Mouse (Mus musculus) limb, embryonic 14.5 days (tissue): ENCODE measurements around the gene Prdx5. TPM values are rescaled to one million over a fixed set of nuclear protein-coding genes. Genes with fewer than 3 reads are reported as not detected.
A peak's percentile ranks its signal among the peaks of the same experiment; 100 is the strongest.

Experiments used
- ATAC-seq: fragments of 200-750 bp; cut with Nextera tagmentation; 2 replicates; pipeline ENCODE4 v1.8.0; 2017; ENCODE audit warnings: low read depth, moderate number of reproducible peaks, moderate TSS enrichment; ENCODE audit not compliant: low FRiP score
- DNase-seq: peaks from one replicate; pipeline ENCODE4 v3.0.0-alpha.2; 2015; ENCODE audit warnings: low spot score
- H3K27ac ChIP-seq: fragments of 300-500 bp; sonication (generic); replicated peaks from 2 replicates; pipeline ENCODE4 v1.5.1; 2014; ENCODE audit warnings: low read depth, mild to moderate bottlenecking, low read length, moderate library complexity, mixed read lengths
- H3K27me3 ChIP-seq: fragments of 300-500 bp; sonication (generic); 2 replicates; pipeline ENCODE4 v1.6.1; 2014; ENCODE audit warnings: low read length, mixed read lengths; ENCODE audit not compliant: control insufficient read depth, insufficient read depth
- H3K36me3 ChIP-seq: fragments of 300-500 bp; sonication (generic); 2 replicates; pipeline ENCODE4 v1.6.1; 2014; ENCODE audit warnings: mild to moderate bottlenecking, low read length, moderate library complexity, mixed read lengths; ENCODE audit not compliant: control insufficient read depth, insufficient read depth
- H3K4me1 ChIP-seq: fragments of 300-500 bp; sonication (generic); 2 replicates; pipeline ENCODE4 v1.6.1; 2014; ENCODE audit warnings: antibody characterized with exemption, low read length, mixed read lengths; ENCODE audit not compliant: control insufficient read depth, insufficient read depth
- H3K4me2 ChIP-seq: fragments of 300-500 bp; sonication (generic); replicated peaks from 2 replicates; pipeline ENCODE4 v1.6.1; 2014; ENCODE audit warnings: low read depth, mild to moderate bottlenecking, low read length, moderate library complexity; ENCODE audit not compliant: severe bottlenecking
- H3K4me3 ChIP-seq: fragments of 300-500 bp; sonication (generic); replicated peaks from 2 replicates; pipeline ENCODE4 v1.5.1; 2014; ENCODE audit warnings: low read length
- H3K9ac ChIP-seq: fragments of 300-500 bp; sonication (generic); 2 replicates; pipeline ENCODE4 v1.6.1; 2014; ENCODE audit warnings: mild to moderate bottlenecking, low read depth, low read length, moderate library complexity; ENCODE audit not compliant: severe bottlenecking
- H3K9me3 ChIP-seq: fragments of 300-500 bp; sonication (generic); 2 replicates; pipeline ENCODE4 v1.6.1; 2016; ENCODE audit warnings: low read length; ENCODE audit not compliant: control insufficient read depth
- POLR2A ChIP-seq: fragments of 200-500 bp; IDR thresholded peaks from 2 replicates; pipeline ENCODE4 v1.8.0; 2012; ENCODE audit warnings: inconsistent platforms, mild to moderate bottlenecking, moderate library complexity, borderline replicate concordance; ENCODE audit not compliant: insufficient read depth, insufficient read length; ENCODE audit errors: extremely low read depth
- WGBS: fragments of 180-500 bp; shearing (Covaris S2); extraction: QIAGEN DNeasy Blood & Tissue Kit; methylation state at CpG from one replicate; pipeline ENCODE4 v1.1.7; 2014; 5-methylcytosine and 5-hydroxymethylcytosine counted together
- polyA plus RNA-seq, 2 experiments: library from polyadenylated mRNA; depleted of rRNA in 1 of 2; stranded (reverse) in 1 of 2; unstranded in 1 of 2; fragments of >200 nt; fragmentation: Nextera tagmentation in 1 of 2; extraction: Ambion mirVana in 1 of 2; gene quantifications; 2 replicates each; pipeline versions ENCODE4 v1.2.1 to v1.2.3; 2012 to 2014

The Prdx5 gene
- polyA plus RNA-seq, 2 experiments: 173 to 269 TPM

- Histone ChIP-seq H3K27me3 (peaks cover 92% of the 10 kb centered on the region), H3K4me3 (no peak overlapping the region), H3K36me3 (no peaks in the 10 kb centered on the region), H3K4me2 (no peak overlapping the region), H3K27ac (no peak overlapping the region), H3K9ac (no peak overlapping the region), H3K9me3 (no peaks in the 10 kb centered on the region), H3K4me1 (peaks cover 9% of the 10 kb centered on the region; the same call in 1 of the 2 replicates)
- TF ChIP-seq POLR2A: no peak
- no CpG with 5 or more reads among the region's 2 CpGs for WGBS
- ATAC-seq (no peak), DNase-seq (no peak)
These were observed 21.1 kb upstream of the Prdx5 start for GRCm38 (mm10) chr19:6931002-6931401.

DNA sequence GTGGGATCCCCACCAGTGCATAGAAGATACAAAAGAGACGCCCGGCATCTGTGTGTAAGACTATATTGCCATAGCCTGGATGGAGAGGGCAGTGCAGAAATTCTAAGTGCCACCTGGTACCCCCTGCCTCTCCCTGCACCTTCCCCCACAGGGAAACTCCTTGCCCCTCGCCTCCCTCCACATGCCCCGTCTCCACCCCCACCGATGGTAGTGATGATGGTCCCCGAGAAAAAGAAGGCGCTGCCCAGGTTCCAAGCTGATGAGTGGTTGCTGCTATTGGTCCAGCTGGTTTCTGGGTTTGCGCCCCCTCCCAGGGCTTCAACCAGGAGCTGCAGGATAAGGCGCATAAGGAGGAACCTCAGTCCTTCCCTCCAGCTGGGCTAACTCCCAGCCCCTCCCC lies 18.2 kb upstream of the Prdx5 start:
- ATAC-seq: no peak
- H3K4me3 ChIP-seq: peak overlapping the region; percentile 8; the same call in 1 of the 2 replicates
- no peak for TF ChIP-seq POLR2A

DNA sequence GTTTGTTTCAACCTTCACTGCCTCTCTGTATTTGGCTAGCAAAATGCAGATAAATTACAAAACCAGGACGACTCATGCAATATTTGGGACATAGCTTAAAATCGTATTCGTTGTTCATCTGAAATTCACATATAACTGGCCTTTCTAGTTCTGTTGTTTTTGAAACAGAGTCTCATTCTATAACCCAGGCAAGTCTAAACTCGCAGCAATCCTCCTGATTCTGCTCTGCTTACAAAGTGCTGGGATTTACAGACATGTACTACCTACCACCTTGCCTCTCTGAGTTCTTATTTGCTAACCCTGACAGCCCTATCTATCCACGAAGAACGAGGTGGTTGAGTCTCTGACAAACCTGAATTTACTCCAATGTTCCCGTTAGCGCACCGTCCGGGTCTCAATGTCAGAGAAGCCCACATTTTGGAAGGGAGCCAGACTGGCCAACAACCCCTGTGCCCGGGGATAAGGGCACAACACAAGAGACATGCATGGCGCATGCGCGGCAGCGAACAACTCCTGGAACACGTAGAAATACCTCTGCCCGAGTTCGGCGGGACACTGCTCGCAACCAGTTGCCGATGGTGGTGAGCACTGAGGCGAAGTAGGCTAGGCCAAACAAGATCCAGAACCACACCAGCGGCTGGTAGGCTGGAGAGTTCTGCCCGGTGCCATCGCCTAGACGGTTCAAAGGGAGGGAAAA lies 16.8 kb upstream of the Prdx5 start:
- 0 out of 2 replicates have a peak overlapping the region, but pooled peaks have one; percentile 7 for H3K9ac ChIP-seq
- peaks cover 82% of the 10 kb centered on the region for H3K27me3 ChIP-seq

More for the DNA sequence above, 18.2 kb upstream of the Prdx5 start:
- H3K27me3 ChIP-seq: peaks cover 92% of the 10 kb centered on the region
- WGBS: 16% methylated on average over 9 of the region's 9 CpGs
- DNase-seq: no peak
- 0 out of 2 replicates have a peak, but pooled peaks cover 7% of the 10 kb centered on the region for H3K4me1 ChIP-seq
- no peaks in the 10 kb centered on the region for H3K9me3 ChIP-seq
- H3K4me2 ChIP-seq: no peak overlapping the region
- no peak overlapping the region for H3K9ac ChIP-seq
- H3K27ac ChIP-seq: no peak overlapping the region
- no peaks in the 10 kb centered on the region for H3K36me3 ChIP-seq

DNA sequence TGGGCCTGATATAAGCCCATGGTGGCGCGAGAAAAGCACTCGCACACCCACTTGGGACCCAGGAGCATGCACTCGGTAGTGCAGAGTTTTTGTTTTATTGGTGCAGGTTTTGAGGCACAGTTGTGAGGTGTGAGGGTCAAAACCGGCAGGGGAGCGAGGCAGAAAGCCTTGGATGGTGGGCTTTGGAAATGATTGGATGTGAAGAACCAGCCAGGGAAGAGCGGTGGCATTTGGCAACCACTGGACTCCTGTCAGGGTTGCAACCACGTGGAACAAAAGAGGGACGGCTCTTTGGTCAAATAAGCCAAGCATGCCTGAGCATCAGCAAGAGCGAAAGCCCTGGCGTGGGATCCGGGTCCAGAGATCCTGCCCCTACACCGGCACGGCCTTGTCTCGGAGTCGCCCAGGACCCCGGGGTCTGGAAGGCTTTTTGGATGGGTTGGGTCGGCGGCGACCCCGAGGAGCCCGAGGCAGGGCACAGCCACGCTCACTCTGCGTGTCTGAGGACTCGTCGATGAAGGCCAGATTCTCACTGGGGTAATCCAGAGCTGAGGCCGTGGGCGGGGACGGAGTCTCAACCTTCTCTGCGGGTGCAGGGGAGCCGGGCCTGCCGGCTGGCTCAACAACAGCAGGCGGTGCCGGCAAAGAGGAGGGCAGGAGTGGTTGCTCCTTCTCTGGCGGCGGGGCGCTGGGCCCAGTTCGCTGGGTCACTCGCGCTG lies 15.9 kb upstream of the Prdx5 start:
- Histone ChIP-seq H3K9me3 (no peaks in the 10 kb centered on the region), H3K4me2 (peak overlapping the region; percentile 36; the same call in 1 of the 2 replicates), H3K4me3 (peak overlapping the region; percentile 22; the same call in 1 of the 2 replicates), H3K36me3 (no peaks in the 10 kb centered on the region), H3K27me3 (peaks cover 74% of the 10 kb centered on the region), H3K4me1 (peaks cover 11% of the 10 kb centered on the region; the same call in 1 of the 2 replicates), H3K9ac (0 out of 2 replicates have a peak overlapping the region, but pooled peaks have one; percentile 7), H3K27ac (no peak overlapping the region)
- no peak for ATAC-seq
- DNase-seq: no peak
- 8% methylated on average over 38 of the region's 40 CpGs for WGBS
- TF ChIP-seq POLR2A: no peak

More for the DNA sequence above, 16.8 kb upstream of the Prdx5 start:
- no peaks in the 10 kb centered on the region for H3K36me3 ChIP-seq
- DNase-seq (peak; percentile 49), ATAC-seq (no peak)
- 0 out of 2 replicates have a peak, but pooled peaks cover 7% of the 10 kb centered on the region for H3K4me1 ChIP-seq
- H3K4me3 ChIP-seq: peak overlapping the region; percentile 22
- peak overlapping the region; percentile 41 for H3K4me2 ChIP-seq
- WGBS: 14% methylated on average over 26 of the region's 26 CpGs
- H3K9me3 ChIP-seq: no peaks in the 10 kb centered on the region
- no peak overlapping the region for H3K27ac ChIP-seq
- no peak for TF ChIP-seq POLR2A

- 0 out of 2 replicates have a peak within 1 kb of the TSS, but pooled peaks have one; percentile 7 for H3K9ac ChIP-seq
- no peak for TF ChIP-seq POLR2A
These were observed 15.3 kb upstream of the Prdx5 start, which contains the start of gene Catsperz for GRCm38 (mm10) chr19:6925307-6925573. Gene Catsperz, minus strand, starts transcription at chr19:6925380.

More at GRCm38 (mm10) chr19:6925307-6925573, 15.3 kb upstream of the Prdx5 start, which contains the start of gene Catsperz:
- Histone ChIP-seq H3K4me1 (peaks cover 16% of the 10 kb centered on the region; the same call in 1 of the 2 replicates), H3K4me2 (peak within 1 kb of the TSS; percentile 36), H3K36me3 (no peaks in the 10 kb centered on the region), H3K27ac (no peak within 1 kb of the TSS), H3K27me3 (peaks cover 69% of the 10 kb centered on the region), H3K4me3 (peak within 1 kb of the TSS; percentile 22), H3K9me3 (no peaks in the 10 kb centered on the region)
- DNase-seq (no peak), ATAC-seq (no peak)
- 6% methylated on average over 9 of the region's 9 CpGs for WGBS
